Mouse (Mus musculus) intestine, embryonic 14.5 days (tissue): ENCODE measurements at regions not wholly inside any gene's neighbourhood (a gene's known extent, or its start where the extent isn't known, plus 50 kb on each side); places are given as distances from the start of the nearest gene placed in this dataset.

Source experiments
- ATAC-seq: fragments of 200-750 bp; cut with Nextera tagmentation; replicated peaks from 2 replicates; pipeline ENCODE4 v1.8.0; 2017; ENCODE audit warnings: low read depth, moderate number of reproducible peaks, moderate TSS enrichment, moderate library complexity; ENCODE audit not compliant: low FRiP score, low TSS enrichment
- DNase-seq: peaks from one replicate; pipeline ENCODE4 v3.0.0-alpha.2; 2018; ENCODE audit warnings: low spot score
- H3K27ac ChIP-seq: fragments of 300-500 bp; sonication (generic); 2 replicates; pipeline ENCODE4 v1.5.1; 2014; ENCODE audit warnings: low read depth, mild to moderate bottlenecking, control low read depth
- H3K27me3 ChIP-seq: fragments of 300-500 bp; sonication (generic); replicated peaks from 2 replicates; pipeline ENCODE4 v1.6.1; 2014; ENCODE audit warnings: low read length, control low read depth; ENCODE audit not compliant: control insufficient read depth, insufficient read depth
- H3K36me3 ChIP-seq: fragments of 300-500 bp; sonication (generic); 2 replicates; pipeline ENCODE4 v1.6.1; 2014; ENCODE audit warnings: low read length, control low read depth; ENCODE audit not compliant: control insufficient read depth, insufficient read depth
- H3K4me1 ChIP-seq: fragments of 300-500 bp; sonication (generic); replicated peaks from 2 replicates; pipeline ENCODE4 v1.6.1; 2014; ENCODE audit warnings: low read length, control low read depth, mixed read lengths; ENCODE audit not compliant: control insufficient read depth, insufficient read depth
- H3K4me2 ChIP-seq: fragments of 300-500 bp; sonication (generic); 2 replicates; pipeline ENCODE4 v1.6.1; 2014; ENCODE audit warnings: low read length
- H3K4me3 ChIP-seq: fragments of 300-500 bp; sonication (generic); 2 replicates; pipeline ENCODE4 v1.5.1; 2014; ENCODE audit warnings: low read depth, low read length, control low read depth, mixed read lengths
- H3K9ac ChIP-seq: fragments of 300-500 bp; sonication (generic); 2 replicates; pipeline ENCODE4 v1.6.1; 2014; ENCODE audit warnings: mild to moderate bottlenecking, low read length
- H3K9me3 ChIP-seq: fragments of 300-500 bp; sonication (generic); 2 replicates; pipeline ENCODE4 v1.6.1; 2016; ENCODE audit warnings: low read length, control low read depth; ENCODE audit not compliant: control insufficient read depth
- WGBS: fragments of 180-500 bp; shearing (Covaris S2); extraction: QIAGEN DNeasy Blood & Tissue Kit; methylation state at CpG from one replicate; pipeline ENCODE4 v1.1.7; 2014; 5-methylcytosine and 5-hydroxymethylcytosine counted together

GRCm38 (mm10) chr11:37650095-37650494, 414.3 kb upstream of the Tenm2 start:
- no peak overlapping the region for H3K4me3 ChIP-seq
- H3K27ac ChIP-seq, result no peak overlapping the region
- no peak for DNase-seq
- H3K27me3 ChIP-seq, result no peaks in the 10 kb centered on the region
- H3K36me3 ChIP-seq, result no peaks in the 10 kb centered on the region
- no peak overlapping the region for H3K4me2 ChIP-seq
- ATAC-seq, result no peak
- 89% methylated on average over 11 of the region's 11 CpGs for WGBS
- no peaks in the 10 kb centered on the region for H3K4me1 ChIP-seq
- H3K9ac ChIP-seq, result no peak overlapping the region
- H3K9me3 ChIP-seq, result no peaks in the 10 kb centered on the region

- H3K27ac ChIP-seq, result no peak overlapping the region
- no peak overlapping the region for H3K9ac ChIP-seq
- no peaks in the 10 kb centered on the region for H3K27me3 ChIP-seq
- no peaks in the 10 kb centered on the region for H3K36me3 ChIP-seq
- no peaks in the 10 kb centered on the region for H3K4me1 ChIP-seq
- H3K4me2 ChIP-seq, result no peak overlapping the region
- WGBS, result 58% methylated on average over 2 of the region's 2 CpGs
- no peak for DNase-seq
- no peaks in the 10 kb centered on the region for H3K9me3 ChIP-seq
- H3K4me3 ChIP-seq, result no peak overlapping the region
- no peak for ATAC-seq
Measured at GRCm38 (mm10) chr11:37623290-37623689, 387.5 kb upstream of the Tenm2 start.

DNA sequence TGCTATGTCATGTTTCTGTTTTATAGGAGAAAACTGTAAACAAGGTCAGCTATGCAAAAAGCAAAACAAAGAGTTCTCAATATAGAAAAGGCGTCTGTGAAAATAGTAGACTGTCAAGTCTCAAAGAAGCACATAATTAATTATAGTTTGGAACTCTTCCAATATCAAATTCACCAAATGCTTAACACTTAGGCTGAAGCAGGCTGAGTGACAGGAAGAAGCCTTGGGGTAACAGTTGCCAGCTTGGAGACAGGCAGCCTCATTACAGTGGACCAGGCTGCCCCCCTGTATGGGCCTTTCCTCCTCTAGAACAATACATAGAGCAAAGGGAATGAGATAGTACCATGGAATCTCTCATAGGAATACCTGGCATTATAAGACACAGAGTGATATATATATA, 364.8 kb upstream of the Tenm2 start:
- WGBS, result 64% methylated on average over 1 of the region's 1 CpGs
- Histone ChIP-seq H3K4me3 (no peak overlapping the region), H3K9ac (no peak overlapping the region), H3K27me3 (no peaks in the 10 kb centered on the region), H3K27ac (no peak overlapping the region), H3K36me3 (no peaks in the 10 kb centered on the region), H3K9me3 (no peaks in the 10 kb centered on the region), H3K4me2 (no peak overlapping the region), H3K4me1 (no peaks in the 10 kb centered on the region)
- DNase-seq (no peak), ATAC-seq (no peak)

DNA sequence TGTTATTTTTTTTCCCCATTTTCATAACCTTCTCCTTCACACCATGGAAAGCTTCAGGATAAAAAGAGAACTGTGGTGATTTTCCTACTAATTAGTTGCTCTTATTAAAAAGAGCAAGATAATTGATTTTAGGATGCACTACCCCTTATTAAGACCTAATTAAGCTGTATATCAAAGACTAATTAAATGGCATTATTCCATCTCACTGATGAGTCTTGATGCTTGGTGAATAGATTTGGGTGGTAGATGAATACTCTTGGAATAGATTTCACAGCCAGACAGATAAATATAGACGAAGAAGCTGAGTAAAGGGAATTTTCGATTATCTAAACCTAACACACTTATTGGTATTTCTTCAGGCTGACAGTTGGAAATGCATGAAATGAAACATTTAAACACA, 346.5 kb upstream of the Tenm2 start:
- no peaks in the 10 kb centered on the region for H3K36me3 ChIP-seq
- H3K4me3 ChIP-seq, result no peak overlapping the region
- H3K4me1 ChIP-seq, result no peaks in the 10 kb centered on the region
- no peak overlapping the region for H3K27ac ChIP-seq
- WGBS, result 65% methylated on average over 2 of the region's 2 CpGs
- DNase-seq, result no peak
- H3K4me2 ChIP-seq, result no peak overlapping the region
- no peaks in the 10 kb centered on the region for H3K9me3 ChIP-seq
- no peaks in the 10 kb centered on the region for H3K27me3 ChIP-seq
- ATAC-seq, result no peak
- no peak overlapping the region for H3K9ac ChIP-seq

GRCm38 (mm10) chr11:37533624-37534023, 297.9 kb upstream of the Tenm2 start:
- no peaks in the 10 kb centered on the region for H3K9me3 ChIP-seq
- no peaks in the 10 kb centered on the region for H3K36me3 ChIP-seq
- DNase-seq, result no peak
- H3K27me3 ChIP-seq, result no peaks in the 10 kb centered on the region
- no peak for ATAC-seq
- H3K27ac ChIP-seq, result no peak overlapping the region
- H3K4me1 ChIP-seq, result no peaks in the 10 kb centered on the region
- no peak overlapping the region for H3K4me2 ChIP-seq
- no peak overlapping the region for H3K4me3 ChIP-seq
- 56% methylated on average over 2 of the region's 2 CpGs for WGBS
- H3K9ac ChIP-seq, result no peak overlapping the region

DNA sequence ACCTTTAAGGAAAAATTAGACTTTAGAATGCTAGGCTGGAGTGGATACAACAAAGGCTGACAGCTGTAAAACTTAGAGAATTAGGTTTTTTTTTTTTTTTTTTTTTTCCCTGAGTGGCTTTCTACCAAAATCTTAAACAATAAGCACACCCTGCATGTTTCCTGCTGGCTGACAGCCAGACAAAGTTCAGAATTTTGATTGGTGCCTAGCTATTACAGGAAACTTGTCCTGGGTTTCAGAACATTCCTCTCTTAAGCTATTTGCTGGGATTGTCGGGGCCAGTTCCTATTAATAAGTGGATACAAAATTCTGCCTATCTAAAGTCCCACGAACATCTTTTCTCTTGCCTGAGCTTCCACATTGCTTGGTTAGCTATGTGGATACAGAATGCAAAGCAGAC, 296.7 kb upstream of the Tenm2 start:
- 18% methylated on average over 2 of the region's 2 CpGs for WGBS
- Histone ChIP-seq H3K4me1 (no peaks in the 10 kb centered on the region), H3K27ac (no peak overlapping the region), H3K27me3 (no peaks in the 10 kb centered on the region), H3K4me2 (no peak overlapping the region), H3K4me3 (no peak overlapping the region), H3K9me3 (no peaks in the 10 kb centered on the region), H3K9ac (no peak overlapping the region), H3K36me3 (no peaks in the 10 kb centered on the region)
- ATAC-seq (no peak), DNase-seq (no peak)

GRCm38 (mm10) chr11:37498463-37499015, 262.8 kb upstream of the Tenm2 start:
- Histone ChIP-seq H3K4me1 (no peaks in the 10 kb centered on the region), H3K9me3 (no peaks in the 10 kb centered on the region), H3K9ac (no peak overlapping the region), H3K4me2 (no peak overlapping the region), H3K27ac (no peak overlapping the region), H3K27me3 (no peaks in the 10 kb centered on the region), H3K36me3 (no peaks in the 10 kb centered on the region), H3K4me3 (no peak overlapping the region)
- DNase-seq (no peak), ATAC-seq (no peak)
- 75% methylated on average over 3 of the region's 3 CpGs for WGBS

DNA sequence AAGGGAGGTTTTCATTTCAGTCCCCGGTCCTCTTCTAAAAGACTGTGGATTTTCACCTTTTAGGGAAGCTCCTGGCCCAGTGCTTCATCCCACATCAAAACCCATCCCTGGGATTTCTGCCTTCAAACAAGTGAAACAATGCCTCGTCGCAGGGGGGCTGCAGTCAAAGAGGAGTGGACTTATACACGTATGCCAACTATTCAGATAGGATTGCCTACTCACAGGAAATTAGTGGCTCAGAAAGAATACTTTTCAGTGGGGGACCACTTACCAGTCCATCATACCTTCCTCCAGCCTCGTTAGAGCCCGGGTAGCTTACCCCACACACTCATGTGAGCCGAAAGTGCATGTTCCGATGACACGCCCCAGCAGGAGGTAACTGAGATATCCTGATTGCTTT, 262.1 kb upstream of the Tenm2 start:
- Histone ChIP-seq H3K9ac (no peak overlapping the region), H3K27ac (no peak overlapping the region), H3K27me3 (no peaks in the 10 kb centered on the region), H3K36me3 (no peaks in the 10 kb centered on the region), H3K4me1 (no peaks in the 10 kb centered on the region), H3K4me3 (no peak overlapping the region), H3K9me3 (no peaks in the 10 kb centered on the region), H3K4me2 (no peak overlapping the region)
- DNase-seq, result no peak
- no peak for ATAC-seq
- 66% methylated on average over 9 of the region's 9 CpGs for WGBS

DNA sequence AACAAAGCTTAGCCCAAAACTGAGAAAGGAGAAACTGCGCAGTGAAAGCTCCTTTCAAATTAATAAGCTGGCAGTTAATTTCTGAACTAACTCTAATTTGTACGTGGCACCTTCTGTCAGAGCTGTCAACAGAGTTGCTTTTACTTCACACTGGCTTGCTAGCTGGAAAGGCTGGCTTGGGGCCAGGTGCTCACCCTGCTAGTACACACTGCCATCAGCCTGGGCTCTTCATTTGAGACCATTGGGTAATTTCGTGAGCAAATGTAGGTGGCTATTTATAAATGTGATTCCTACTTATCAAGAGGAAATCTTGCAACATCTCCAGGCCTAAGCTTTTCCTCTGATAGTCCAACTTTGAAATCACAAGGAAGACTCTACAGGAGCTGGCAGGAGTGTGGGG, 244.5 kb upstream of the Tenm2 start:
- Histone ChIP-seq H3K27me3 (no peaks in the 10 kb centered on the region), H3K4me3 (no peak overlapping the region), H3K9ac (no peak overlapping the region), H3K36me3 (no peaks in the 10 kb centered on the region), H3K4me1 (no peaks in the 10 kb centered on the region), H3K9me3 (no peaks in the 10 kb centered on the region), H3K27ac (no peak overlapping the region), H3K4me2 (no peak overlapping the region)
- DNase-seq (no peak), ATAC-seq (no peak)
- WGBS, result 91% methylated on average over 3 of the region's 3 CpGs
